Mouse (Mus musculus) lung, adult 2 months (tissue): ENCODE measurements around the gene Ugp2.

ENCODE experiments used
- CTCF ChIP-seq: fragments of 200-500 bp; IDR thresholded peaks from 2 replicates; pipeline ENCODE4 v1.5.1; 2011; ENCODE audit warnings: mild to moderate bottlenecking, low read length, control low read depth; ENCODE audit not compliant: insufficient read depth
- POLR2A ChIP-seq: fragments of 200-500 bp; IDR thresholded peaks from 2 replicates; pipeline ENCODE4 v1.6.1; 2011; ENCODE audit warnings: low read depth, mild to moderate bottlenecking, control low read depth, low read length, borderline replicate concordance; ENCODE audit errors: extremely low read depth

DNA sequence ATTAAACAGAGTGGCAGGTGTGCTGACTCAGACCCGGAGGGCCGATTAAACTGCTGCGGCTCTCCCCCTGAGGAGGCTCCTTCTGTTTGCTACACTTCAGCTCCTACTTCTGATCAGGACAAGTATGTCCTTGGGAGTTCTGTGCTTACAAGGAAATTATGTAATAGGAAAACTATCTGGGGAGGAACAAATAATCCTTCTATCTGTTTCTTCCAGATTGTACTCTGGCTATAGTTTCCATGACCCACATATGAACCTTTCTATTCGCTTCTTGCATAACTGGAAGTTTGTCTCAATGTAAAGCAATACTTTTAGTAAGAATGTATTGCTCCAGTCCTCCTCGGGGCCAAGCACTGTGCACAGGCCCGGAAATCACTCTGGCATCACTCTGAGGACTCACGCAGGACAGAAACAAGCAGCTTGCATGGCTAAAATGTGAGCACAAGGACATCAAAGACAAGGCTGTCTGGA, 43.9 kb upstream of the Ugp2 start:
- no peak for TF ChIP-seq CTCF
- TF ChIP-seq POLR2A, result no peak
